Mouse (Mus musculus) left cerebral cortex, adult 18-20 months (tissue): ENCODE results near the gene Smc6. TPM values are rescaled to one million over a fixed set of nuclear protein-coding genes. Genes with fewer than 3 reads are reported as not detected.

Experiments used
- DNase-seq, 2 experiments: peaks; one replicate each; pipeline ENCODE4 v3.0.0; 2021 to 2022; ENCODE audit warnings: low spot score in 2 of 2, mixed read lengths in 1 of 2
- total RNA-seq, 2 experiments: library from RNA; stranded (reverse); gene quantifications; 2 replicates each; pipeline ENCODE4 v1.2.3; 2021

Smc6 gene
- total RNA-seq, 2 experiments from 2014 or later, result 30.4 to 33.4 TPM

DNA sequence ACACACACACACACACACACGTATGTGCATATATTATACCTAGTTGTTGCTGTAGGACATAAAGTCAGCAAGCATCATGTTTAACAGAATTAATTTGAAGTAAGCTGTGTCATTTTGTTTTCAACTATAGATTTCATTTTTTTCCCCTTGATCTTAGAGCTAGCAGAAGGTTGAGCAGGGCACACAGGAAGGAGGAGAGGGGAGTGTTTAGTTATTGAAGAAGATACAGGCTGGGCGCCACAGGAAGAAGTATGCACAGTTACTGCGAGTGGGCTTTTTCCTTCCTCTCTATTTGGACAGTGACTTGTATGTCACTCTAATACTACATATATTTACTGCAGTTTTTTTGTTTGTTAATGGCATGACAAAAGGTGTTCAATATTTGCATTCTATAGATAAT is 14.2 kb downstream of the Smc6 start:
- no peak for DNase-seq

GRCm38 (mm10) chr12:11281584-11281983 is 15.9 kb downstream of the Smc6 start:
- no peak for DNase-seq

DNA sequence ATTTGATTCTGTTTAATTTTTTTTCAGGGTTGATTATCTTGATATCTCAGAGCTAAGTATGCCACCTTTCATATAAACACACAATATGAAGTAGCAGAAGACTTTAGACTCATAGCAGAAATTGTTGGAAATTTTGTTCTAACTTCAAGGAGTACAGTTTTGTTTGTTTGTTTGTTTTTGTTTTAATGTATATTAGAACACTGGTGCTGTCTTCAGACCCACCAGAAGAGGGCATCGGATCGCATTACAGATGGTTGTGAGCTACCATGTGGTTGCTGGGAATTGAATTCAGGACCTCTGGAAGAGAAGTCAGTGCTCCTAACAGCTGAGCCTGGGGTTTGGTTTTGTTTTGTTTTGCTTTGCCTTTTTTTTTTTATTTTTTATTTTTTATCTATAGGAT is 20.7 kb downstream of the Smc6 start:
- DNase-seq, result no peak

DNA sequence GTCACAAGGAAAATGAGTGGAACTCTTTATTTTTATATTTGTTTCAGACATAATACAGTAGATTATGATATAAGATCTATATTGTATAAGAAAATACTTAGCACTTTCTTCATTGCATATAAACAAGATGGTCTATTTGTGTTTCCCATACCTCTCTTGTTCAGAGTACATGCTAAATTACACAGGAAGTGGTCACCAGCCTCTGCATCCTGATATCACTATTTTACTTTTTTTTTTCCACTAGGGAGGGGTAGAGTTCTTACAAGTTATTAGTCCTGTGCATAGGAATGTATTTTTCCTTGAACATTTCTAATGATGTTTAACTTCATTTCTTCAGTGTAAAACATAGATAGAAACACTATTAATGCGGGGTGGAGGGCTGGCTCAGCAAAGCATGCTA is 35.2 kb downstream of the Smc6 start:
- no peak for DNase-seq

GRCm38 (mm10) chr12:11306753-11307645 is 41.3 kb downstream of the Smc6 start:
- no peak for DNase-seq

- DNase-seq, result no peak
Observed at GRCm38 (mm10) chr12:11311106-11311505, 45.4 kb downstream of the Smc6 start.

GRCm38 (mm10) chr12:11313840-11314239 is 48.2 kb downstream of the Smc6 start:
- DNase-seq, result no peak

- no peak for DNase-seq
Observed at GRCm38 (mm10) chr12:11317671-11318070, 52.0 kb downstream of the Smc6 start.

DNA sequence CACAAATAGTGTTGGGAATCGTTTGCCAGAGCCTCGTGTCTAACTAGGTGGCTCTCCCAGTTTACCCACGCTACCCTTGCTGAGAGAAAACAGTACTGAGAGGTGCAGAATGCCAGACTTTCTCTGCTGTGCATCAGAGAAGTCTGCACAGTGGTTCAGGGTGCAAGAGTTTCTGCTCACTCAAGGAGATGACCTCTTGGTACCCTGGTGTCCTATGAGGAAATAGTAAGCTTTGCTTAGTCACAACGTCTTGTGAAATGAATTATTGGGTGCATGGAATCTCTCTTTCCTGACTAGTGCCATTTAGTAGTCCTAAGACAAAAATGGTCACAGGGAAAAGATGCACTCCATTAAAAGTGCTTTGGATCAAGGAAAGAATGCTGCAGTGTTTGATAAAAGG is 58.8 kb downstream of the Smc6 start:
- DNase-seq, result no peak

DNA sequence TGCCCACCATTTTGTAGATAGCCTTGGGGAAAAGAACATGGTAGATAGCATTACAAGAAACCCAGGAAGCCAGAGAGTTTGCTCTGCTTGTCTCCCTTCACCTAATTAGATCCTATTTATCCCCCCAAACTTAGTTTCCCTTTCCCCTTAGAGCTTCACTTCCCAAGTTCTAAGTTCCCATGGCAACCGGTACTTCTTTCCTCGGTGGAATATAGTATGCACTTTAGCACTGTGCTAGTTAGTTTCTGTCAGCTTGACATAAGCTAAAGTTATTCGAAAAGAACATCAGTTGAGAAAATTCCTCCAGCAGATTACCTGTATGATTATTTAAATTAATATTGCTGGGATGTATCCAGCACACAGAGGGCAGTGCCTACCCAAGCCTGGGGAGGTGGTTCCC is 60.8 kb downstream of the Smc6 start:
- no peak for DNase-seq

DNA sequence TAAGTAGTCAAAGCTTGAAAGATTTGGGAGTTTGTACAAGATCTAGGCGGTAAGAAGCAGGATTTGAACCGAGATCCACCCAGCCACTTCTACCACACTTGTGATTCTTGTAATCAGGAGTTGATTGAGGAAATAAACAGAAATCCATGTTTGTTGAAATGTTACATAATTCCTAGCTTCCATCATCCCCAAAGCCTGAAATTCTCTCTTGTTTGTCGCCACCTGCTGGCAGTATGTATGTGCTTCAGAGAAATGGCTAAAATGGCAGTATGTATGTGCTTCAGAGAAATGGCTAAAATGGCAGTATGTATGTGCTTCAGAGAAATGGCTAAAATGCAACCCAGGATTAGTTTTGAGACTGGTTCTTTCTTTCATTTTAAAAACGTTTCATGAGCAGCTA is 71.2 kb downstream of the Smc6 start:
- DNase-seq, result peak in 1 of 2 experiments; percentile 60

GRCm38 (mm10) chr12:11338251-11338650 is 72.6 kb downstream of the Smc6 start:
- no peak for DNase-seq

GRCm38 (mm10) chr12:11342020-11342600 is 76.4 kb downstream of the Smc6 start:
- peak in 1 of 2 experiments; percentile 21 for DNase-seq

DNA sequence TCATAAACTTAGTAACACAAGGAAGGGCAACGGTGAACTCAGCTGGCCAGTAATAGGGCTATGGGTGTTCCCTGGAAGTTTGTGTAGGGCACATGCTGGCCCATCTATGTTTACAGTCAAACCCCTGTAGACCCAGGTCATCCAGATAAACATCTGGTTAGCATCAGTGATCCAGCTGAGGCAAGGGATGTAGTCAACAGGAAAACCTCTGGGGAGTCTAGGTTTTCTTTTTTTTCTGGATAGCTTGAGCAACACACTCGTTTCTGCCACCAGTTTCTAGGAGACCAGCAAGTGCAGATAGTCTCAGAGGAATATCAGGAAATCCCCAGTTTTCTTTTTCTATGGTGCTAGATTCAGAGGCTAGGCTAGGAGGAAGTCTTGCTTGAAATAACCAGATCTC is 80.3 kb downstream of the Smc6 start:
- DNase-seq, result no peak

DNA sequence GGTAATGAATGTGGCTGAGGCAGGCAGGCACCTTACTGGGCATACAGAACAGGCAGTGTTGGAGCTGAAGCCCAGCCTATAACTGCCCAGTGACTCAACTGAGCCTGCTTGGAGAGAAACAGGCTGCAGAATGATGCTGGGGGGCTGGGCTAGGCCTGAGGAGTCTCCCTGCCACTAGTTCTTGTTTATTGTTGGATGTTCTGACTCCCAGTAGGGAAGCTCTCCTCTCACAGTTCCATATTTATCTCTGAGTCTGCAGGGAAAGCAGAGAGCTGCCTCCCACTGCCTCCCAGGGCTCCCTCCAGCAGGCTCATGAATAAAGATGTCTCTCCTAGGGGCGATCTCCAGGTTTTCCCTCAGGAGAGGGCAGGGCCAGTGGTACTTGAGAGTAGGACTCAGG is 82.7 kb downstream of the Smc6 start:
- peak; percentile 67 to 81 for DNase-seq

DNA sequence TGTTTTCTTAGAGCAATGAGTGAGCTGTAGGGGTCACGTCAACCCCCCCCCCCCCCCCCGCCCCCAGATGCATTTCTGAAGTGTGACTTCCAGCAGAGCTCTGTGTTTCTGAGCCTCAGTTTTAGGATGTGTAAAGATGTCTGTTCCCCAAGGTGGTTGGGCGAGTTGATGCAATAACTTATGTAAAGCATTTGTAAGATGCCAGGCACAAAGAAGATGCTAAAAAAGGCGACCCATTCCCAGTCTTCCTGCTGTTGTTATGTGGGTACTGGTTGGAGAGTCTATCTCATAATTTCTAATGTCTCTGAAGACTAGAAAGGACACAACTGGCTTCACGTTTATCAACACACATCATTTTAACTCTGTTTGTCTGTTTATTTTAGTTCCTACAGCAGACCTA is 84.2 kb downstream of the Smc6 start:
- no peak for DNase-seq

- peak; percentile 81 to 84 for DNase-seq
Observed at GRCm38 (mm10) chr12:11350895-11351294, 85.2 kb downstream of the Smc6 start.

- no peak for DNase-seq
Observed at GRCm38 (mm10) chr12:11362435-11362834, 96.7 kb downstream of the Smc6 start.

GRCm38 (mm10) chr12:11364870-11365269 is 99.2 kb downstream of the Smc6 start:
- DNase-seq, result no peak

GRCm38 (mm10) chr12:11367099-11367765 is 101.5 kb downstream of the Smc6 start:
- DNase-seq, result no peak
